Mouse (Mus musculus) liver, embryonic 11.5 days (tissue): ENCODE measurements around the gene Celf2. TPM values are rescaled to one million over a fixed set of nuclear protein-coding genes. Genes with fewer than 3 reads are reported as not detected.

Source experiments
- ATAC-seq: fragments of 200-750 bp; cut with Nextera tagmentation; replicated peaks from 2 replicates; pipeline ENCODE4 v1.8.0; 2017; ENCODE audit warnings: moderate number of reproducible peaks, mild to moderate bottlenecking, moderate TSS enrichment, moderate library complexity; ENCODE audit not compliant: low FRiP score
- DNase-seq: peaks from one replicate; pipeline ENCODE4 v3.0.0-alpha.2; 2017; ENCODE audit warnings: low spot score
- H3K27ac ChIP-seq: fragments of 300-500 bp; sonication (generic); 2 replicates; pipeline ENCODE4 v1.5.1; 2014; ENCODE audit warnings: mild to moderate bottlenecking, low read depth, low read length, control low read depth
- H3K27me3 ChIP-seq: fragments of 300-500 bp; sonication (generic); replicated peaks from 2 replicates; pipeline ENCODE4 v1.6.1; 2014; ENCODE audit warnings: low read length, mixed read lengths; ENCODE audit not compliant: control insufficient read depth, insufficient read depth
- H3K36me3 ChIP-seq: fragments of 300-500 bp; sonication (generic); 2 replicates; pipeline ENCODE4 v1.6.1; 2014; ENCODE audit warnings: mild to moderate bottlenecking, low read length, moderate library complexity, mixed read lengths; ENCODE audit not compliant: control insufficient read depth, insufficient read depth
- H3K4me1 ChIP-seq: fragments of 300-500 bp; sonication (generic); replicated peaks from 2 replicates; pipeline ENCODE4 v1.6.1; 2014; ENCODE audit warnings: low read length, mixed read lengths; ENCODE audit not compliant: control insufficient read depth, insufficient read depth
- H3K4me2 ChIP-seq: fragments of 300-500 bp; sonication (generic); 2 replicates; pipeline ENCODE4 v1.6.1; 2014; ENCODE audit warnings: mild to moderate bottlenecking, control low read depth, moderate library complexity
- H3K4me3 ChIP-seq: fragments of 300-500 bp; sonication (generic); 2 replicates; pipeline ENCODE4 v1.5.1; 2014; ENCODE audit warnings: low read depth, low read length, control low read depth
- H3K9ac ChIP-seq: fragments of 300-500 bp; sonication (generic); 2 replicates; pipeline ENCODE4 v1.6.1; 2014; ENCODE audit warnings: low read depth, low read length, control low read depth
- H3K9me3 ChIP-seq: fragments of 300-500 bp; sonication (generic); 2 replicates; pipeline ENCODE4 v1.6.1; 2016; ENCODE audit warnings: low read length, inconsistent platforms, mixed read lengths; ENCODE audit not compliant: control insufficient read depth
- WGBS: fragments of 180-500 bp; shearing (Covaris S2); extraction: QIAGEN DNeasy Blood & Tissue Kit; methylation state at CpG from one replicate; pipeline ENCODE4 v1.1.7; 2014; 5-methylcytosine and 5-hydroxymethylcytosine counted together
- polyA plus RNA-seq: library from polyadenylated mRNA; unstranded; fragments of >200 nt; fragmentation: Nextera tagmentation; extraction: Ambion mirVana; gene quantifications from 2 replicates; pipeline ENCODE4 v1.2.1, GENCODE M21; 2014

Gene Celf2
- polyA plus RNA-seq, 1 experiment from 2014 or later, result 21.1 TPM

DNA sequence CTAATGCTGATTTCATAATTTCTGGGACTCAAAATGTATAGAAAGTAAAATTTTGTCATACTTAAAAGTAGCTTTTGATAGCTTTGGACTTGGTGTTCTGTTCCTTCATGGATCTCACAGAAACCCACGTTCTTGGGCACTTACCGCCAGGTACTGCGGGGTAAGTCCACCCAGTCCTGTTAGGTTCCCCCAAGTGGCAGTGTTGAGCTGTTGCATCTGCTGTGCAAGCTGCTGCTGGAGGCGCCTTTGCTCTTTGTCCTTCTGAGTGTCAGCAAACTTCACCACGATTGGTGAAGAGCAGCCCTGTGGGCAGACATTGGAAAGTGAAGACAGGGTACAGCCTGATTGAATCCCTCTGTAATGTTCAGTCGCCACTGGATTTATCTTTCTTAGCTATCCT is 905.5 kb downstream of the Celf2 start:
- WGBS, result 70% methylated on average over 6 of the region's 6 CpGs
- Histone ChIP-seq H3K9me3 (no peaks in the 10 kb centered on the region), H3K4me1 (no peaks in the 10 kb centered on the region), H3K4me3 (no peak overlapping the region), H3K9ac (no peak overlapping the region), H3K4me2 (no peak overlapping the region), H3K27ac (no peak overlapping the region), H3K36me3 (no peaks in the 10 kb centered on the region), H3K27me3 (no peaks in the 10 kb centered on the region)
- no peak for DNase-seq
- no peak for ATAC-seq

GRCm38 (mm10) chr2:6602163-6602562 is 907.2 kb downstream of the Celf2 start:
- Histone ChIP-seq H3K9me3 (no peaks in the 10 kb centered on the region), H3K36me3 (no peaks in the 10 kb centered on the region), H3K4me3 (no peak overlapping the region), H3K27ac (no peak overlapping the region), H3K9ac (no peak overlapping the region), H3K27me3 (no peaks in the 10 kb centered on the region), H3K4me1 (no peaks in the 10 kb centered on the region), H3K4me2 (no peak overlapping the region)
- ATAC-seq (peak; percentile 74; the same call in 1 of the 2 replicates), DNase-seq (no peak)
- WGBS, result 81% methylated on average over 4 of the region's 4 CpGs

DNA sequence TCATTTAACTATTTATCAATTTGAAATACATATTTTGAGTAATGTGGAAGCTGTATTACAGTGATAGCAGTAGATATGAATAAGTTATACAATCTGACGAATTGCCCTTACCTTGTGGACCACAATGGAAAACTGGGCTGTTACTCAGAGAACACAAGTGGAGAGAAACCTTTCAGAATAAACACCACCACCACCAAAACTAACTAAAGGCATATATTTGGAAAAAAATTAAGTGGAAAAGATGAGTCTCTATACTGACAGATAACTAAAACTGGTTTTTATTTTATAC is 910.5 kb downstream of the Celf2 start:
- no peak for ATAC-seq
- H3K27me3 ChIP-seq, result no peaks in the 10 kb centered on the region
- H3K4me3 ChIP-seq, result no peak overlapping the region
- no peaks in the 10 kb centered on the region for H3K36me3 ChIP-seq
- no peak overlapping the region for H3K9ac ChIP-seq
- no peak overlapping the region for H3K4me2 ChIP-seq
- WGBS, result 76% methylated on average over 1 of the region's 1 CpGs
- H3K27ac ChIP-seq, result no peak overlapping the region
- H3K9me3 ChIP-seq, result no peaks in the 10 kb centered on the region
- no peaks in the 10 kb centered on the region for H3K4me1 ChIP-seq
- DNase-seq, result no peak

- Histone ChIP-seq H3K27me3 (no peaks in the 10 kb centered on the region), H3K27ac (no peak overlapping the region), H3K4me3 (no peak overlapping the region), H3K4me1 (no peaks in the 10 kb centered on the region), H3K4me2 (no peak overlapping the region), H3K36me3 (no peaks in the 10 kb centered on the region), H3K9ac (no peak overlapping the region), H3K9me3 (no peaks in the 10 kb centered on the region)
- no peak for ATAC-seq
- WGBS, result 86% methylated on average over 8 of the region's 8 CpGs
- no peak for DNase-seq
Measured at GRCm38 (mm10) chr2:6598124-6598878, 911.1 kb downstream of the Celf2 start.

DNA sequence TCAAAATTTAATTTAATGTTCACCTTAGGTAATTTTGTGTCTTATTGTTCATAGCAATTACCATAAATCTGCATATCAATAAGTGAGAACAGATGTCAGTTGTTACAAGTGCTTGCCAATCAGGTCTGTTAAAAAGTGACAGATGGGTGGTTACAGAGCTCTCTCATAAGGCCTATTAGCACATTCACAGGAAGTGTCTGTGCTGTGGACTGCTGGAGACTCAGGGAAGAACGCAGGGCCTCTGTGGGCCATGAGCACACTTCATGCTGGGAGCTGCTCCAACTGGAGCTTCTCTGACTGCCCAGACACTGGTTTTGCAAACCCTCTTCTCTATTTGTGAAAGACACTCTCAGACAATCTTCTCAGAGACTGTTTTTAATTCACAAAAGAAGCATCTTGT is 914.6 kb downstream of the Celf2 start:
- WGBS, result 59% methylated on average over 1 of the region's 1 CpGs
- Histone ChIP-seq H3K27me3 (no peaks in the 10 kb centered on the region), H3K9ac (no peak overlapping the region), H3K4me2 (no peak overlapping the region), H3K36me3 (no peaks in the 10 kb centered on the region), H3K27ac (no peak overlapping the region), H3K4me3 (no peak overlapping the region), H3K9me3 (no peaks in the 10 kb centered on the region), H3K4me1 (no peaks in the 10 kb centered on the region)
- no peak for ATAC-seq
- no peak for DNase-seq

- Histone ChIP-seq H3K4me2 (no peak overlapping the region), H3K27ac (no peak overlapping the region), H3K9ac (no peak overlapping the region), H3K36me3 (no peaks in the 10 kb centered on the region), H3K4me1 (no peaks in the 10 kb centered on the region), H3K9me3 (no peaks in the 10 kb centered on the region), H3K4me3 (no peak overlapping the region), H3K27me3 (no peaks in the 10 kb centered on the region)
- 64% methylated on average over 3 of the region's 3 CpGs for WGBS
- no peak for DNase-seq
- ATAC-seq, result no peak
Measured at GRCm38 (mm10) chr2:6594160-6594559, 915.2 kb downstream of the Celf2 start.

DNA sequence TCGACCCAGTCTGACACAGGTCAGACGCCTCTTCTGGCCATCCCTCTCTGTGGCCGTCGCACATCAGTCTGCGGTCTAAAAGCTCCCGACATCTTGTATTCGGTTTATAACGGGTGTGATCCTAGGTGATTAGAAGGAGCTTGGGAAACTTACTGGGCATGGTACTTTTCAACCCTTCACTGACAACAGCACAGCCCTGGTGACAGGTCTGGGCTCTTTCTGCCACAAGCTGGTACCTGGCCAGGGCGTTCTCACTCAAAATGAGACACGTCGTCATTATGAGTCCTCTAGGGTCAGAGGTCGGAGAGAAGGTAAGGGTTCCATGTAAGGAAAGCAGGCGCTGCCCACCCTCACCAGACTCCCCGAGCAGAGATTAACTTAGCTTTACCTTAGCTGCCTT is 915.6 kb downstream of the Celf2 start:
- Histone ChIP-seq H3K9me3 (no peaks in the 10 kb centered on the region), H3K36me3 (no peaks in the 10 kb centered on the region), H3K27ac (no peak overlapping the region), H3K4me3 (no peak overlapping the region), H3K4me2 (no peak overlapping the region), H3K9ac (no peak overlapping the region), H3K4me1 (no peaks in the 10 kb centered on the region), H3K27me3 (no peaks in the 10 kb centered on the region)
- ATAC-seq, result no peak
- DNase-seq, result no peak
- WGBS, result 71% methylated on average over 14 of the region's 14 CpGs

- Histone ChIP-seq H3K4me3 (no peak overlapping the region), H3K36me3 (no peaks in the 10 kb centered on the region), H3K4me1 (no peaks in the 10 kb centered on the region), H3K27ac (no peak overlapping the region), H3K9ac (no peak overlapping the region), H3K4me2 (no peak overlapping the region), H3K9me3 (no peaks in the 10 kb centered on the region), H3K27me3 (no peaks in the 10 kb centered on the region)
- no peak for ATAC-seq
- 92% methylated on average over 10 of the region's 10 CpGs for WGBS
- DNase-seq, result no peak
Measured at GRCm38 (mm10) chr2:6586122-6586681, 923.2 kb downstream of the Celf2 start.

- 89% methylated on average over 7 of the region's 7 CpGs for WGBS
- Histone ChIP-seq H3K4me2 (no peak overlapping the region), H3K27ac (no peak overlapping the region), H3K4me1 (no peaks in the 10 kb centered on the region), H3K9ac (no peak overlapping the region), H3K4me3 (no peak overlapping the region), H3K27me3 (no peaks in the 10 kb centered on the region), H3K9me3 (no peaks in the 10 kb centered on the region), H3K36me3 (no peaks in the 10 kb centered on the region)
- no peak for ATAC-seq
- no peak for DNase-seq
Measured at GRCm38 (mm10) chr2:6585069-6585754, 924.2 kb downstream of the Celf2 start.
